Mouse (Mus musculus): ENCODE data around the gene BC051665. TPM values are rescaled to one million over a fixed set of nuclear protein-coding genes. Genes with fewer than 3 reads are reported as not detected.

The BC051665 gene
- total RNA-seq, 2 experiments from 2014 or later, result not detected

DNA sequence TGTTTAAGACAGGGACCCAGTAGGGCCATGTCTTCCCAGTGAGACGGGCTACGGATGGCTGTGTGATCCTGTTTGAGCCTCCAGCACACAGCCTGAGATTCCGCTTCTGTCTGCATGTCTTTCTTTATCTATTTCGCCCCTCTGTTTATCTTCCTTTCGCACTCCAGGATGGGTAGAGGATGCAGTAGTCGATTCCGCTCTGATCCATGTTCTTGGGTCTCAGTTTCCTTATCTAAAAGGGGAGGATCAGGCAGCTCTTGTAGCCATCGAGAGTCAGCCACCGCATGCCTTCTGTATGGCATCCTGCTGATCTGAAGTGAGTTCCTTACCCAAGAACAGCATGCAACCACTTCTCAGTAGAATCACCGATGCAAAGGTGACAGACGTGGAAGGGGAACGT lies 40.8 kb downstream of the BC051665 start:
- intact Hi-C loops (cut with DNase I), result loop anchor here (10.0 kb wide), 1 partner anchor 891 kb away; no protein-coding TSS in a partner anchor
- no peak for DNase-seq (ENCODE audit: low spot score in 2 of 2)

DNA sequence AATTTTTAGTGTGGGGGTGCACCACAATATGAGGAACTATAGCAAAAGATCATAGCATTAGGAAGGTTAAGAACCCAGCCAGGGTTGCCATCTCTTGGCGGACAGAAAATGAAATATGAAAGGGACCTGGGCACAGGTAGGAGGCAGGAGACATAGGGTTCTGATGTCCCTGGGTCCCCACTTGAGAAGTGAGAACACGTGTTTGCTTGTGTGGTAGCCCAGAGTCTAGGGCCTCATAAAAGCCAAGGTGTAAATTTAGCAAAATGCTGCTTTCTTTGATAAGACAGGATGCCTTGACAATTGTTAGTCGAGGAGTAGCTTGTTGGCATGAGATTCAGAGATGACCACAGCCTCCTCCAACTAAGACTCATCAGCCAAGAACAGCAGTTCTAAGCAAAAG lies 41.4 kb downstream of the BC051665 start:
- no peak for DNase-seq (ENCODE audit: low spot score in 2 of 2)
- intact Hi-C loops (cut with DNase I), result loop anchor here (10.0 kb wide), 1 partner anchor 890 kb away; no protein-coding TSS in a partner anchor

DNA sequence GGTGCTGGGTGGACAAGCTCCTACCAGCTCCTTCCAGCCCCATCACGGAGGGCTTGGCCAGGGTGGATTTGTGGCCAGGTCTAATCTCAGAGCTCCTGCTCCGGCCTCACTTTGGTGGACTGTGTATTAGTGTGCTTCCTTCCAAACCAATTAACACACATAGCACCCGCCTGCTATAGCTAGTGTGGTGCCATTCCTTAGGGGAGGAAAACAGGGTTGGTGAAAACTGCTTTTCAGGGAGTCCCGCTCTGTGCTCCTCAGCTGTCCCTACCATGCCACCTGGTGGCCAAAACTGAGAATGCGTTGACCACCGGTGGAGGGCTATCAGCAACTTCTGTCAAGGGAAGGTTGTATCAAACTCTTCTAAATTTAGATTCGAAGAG lies 42.1 kb downstream of the BC051665 start:
- DNase-seq (ENCODE audit: low spot score in 2 of 2), result peak; percentile 76 to 81
- intact Hi-C loops (cut with DNase I), result loop anchor here (10.0 kb wide), 1 partner anchor 889 kb away; no protein-coding TSS in a partner anchor

DNA sequence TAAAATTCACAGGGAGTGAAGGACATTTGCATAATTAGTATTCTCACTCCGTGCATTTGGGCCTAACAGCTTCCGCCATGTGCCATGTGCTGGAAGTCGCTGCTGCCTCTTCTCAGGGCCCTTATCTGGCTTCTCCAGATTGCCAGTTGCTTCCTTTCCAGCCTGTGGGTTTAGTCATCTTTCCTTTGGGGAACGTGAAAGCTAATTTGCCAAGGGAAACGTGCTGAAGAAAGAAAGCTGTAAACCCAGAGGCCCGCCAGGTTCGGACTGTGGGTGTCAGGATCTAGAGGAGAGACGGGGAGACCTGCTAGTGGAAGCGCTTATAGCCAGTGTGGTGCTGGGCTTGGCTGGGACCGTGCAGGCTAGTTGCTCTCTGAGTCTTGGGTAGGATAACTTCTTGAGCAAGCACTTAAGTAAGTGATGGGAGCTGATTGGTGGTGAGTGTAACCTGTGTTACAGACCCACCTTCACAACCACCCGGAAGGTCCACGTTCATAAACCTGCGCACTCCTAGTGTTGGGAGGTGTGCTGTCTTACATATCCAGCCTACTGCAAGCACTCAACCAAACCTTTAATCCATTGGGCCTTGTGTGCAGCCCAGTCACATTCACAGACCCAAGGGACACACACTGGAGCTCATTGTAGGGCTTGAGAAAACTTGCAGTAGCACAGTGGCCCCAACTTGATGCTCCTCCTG lies 42.6 kb downstream of the BC051665 start:
- intact Hi-C loops (cut with DNase I), result loop anchor here (10.0 kb wide), 1 partner anchor 889 kb away; no protein-coding TSS in a partner anchor
- DNase-seq (ENCODE audit: low spot score in 2 of 2), result peak in 1 of 2 experiments; percentile 46

DNA sequence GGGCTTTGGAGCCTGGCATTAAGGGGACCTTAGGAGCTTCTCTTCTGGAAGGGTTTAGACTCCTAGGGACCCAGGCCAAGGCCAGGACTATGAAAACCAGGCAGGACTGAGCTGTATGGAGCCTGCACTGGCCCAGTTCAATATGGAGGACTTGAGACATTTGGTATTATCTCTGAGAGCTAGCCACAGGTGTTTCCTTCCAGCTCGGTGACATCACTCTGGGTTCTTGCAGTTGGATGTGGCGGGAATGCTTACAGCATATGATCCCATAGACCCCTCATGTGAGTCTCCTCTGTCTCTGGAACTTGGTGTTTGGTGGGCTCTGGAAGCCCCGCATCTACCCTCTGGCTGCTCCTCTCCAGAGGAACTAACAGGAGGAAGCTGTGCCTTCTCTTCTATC lies 43.6 kb downstream of the BC051665 start:
- intact Hi-C loops (cut with DNase I), result loop anchor here (10.0 kb wide), 1 partner anchor 888 kb away; no protein-coding TSS in a partner anchor
- DNase-seq (ENCODE audit: low spot score in 2 of 2), result no peak

DNA sequence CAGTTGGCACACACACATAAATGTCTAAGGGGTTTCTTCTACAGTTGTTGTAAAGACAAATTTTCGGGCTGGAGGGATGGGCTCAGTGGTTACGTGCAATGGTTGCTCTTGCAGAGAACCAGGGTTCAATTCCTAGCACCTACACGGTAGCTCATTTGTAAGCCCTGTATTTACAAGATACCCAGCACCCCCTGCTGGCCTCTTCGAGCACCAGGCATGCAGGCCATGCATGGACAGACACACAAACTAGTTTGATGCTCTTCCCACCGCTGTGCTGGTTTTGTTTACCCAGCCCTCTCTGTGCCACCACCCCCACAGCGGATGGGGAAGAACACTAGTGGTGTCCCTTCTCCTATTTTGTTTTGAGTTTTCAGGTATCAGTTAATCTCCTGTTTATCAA lies 45.9 kb downstream of the BC051665 start:
- DNase-seq (ENCODE audit: low spot score in 2 of 2), result no peak
- intact Hi-C loops (cut with DNase I), result loop anchor here (10.0 kb wide), 1 partner anchor 885 kb away; no protein-coding TSS in a partner anchor

DNA sequence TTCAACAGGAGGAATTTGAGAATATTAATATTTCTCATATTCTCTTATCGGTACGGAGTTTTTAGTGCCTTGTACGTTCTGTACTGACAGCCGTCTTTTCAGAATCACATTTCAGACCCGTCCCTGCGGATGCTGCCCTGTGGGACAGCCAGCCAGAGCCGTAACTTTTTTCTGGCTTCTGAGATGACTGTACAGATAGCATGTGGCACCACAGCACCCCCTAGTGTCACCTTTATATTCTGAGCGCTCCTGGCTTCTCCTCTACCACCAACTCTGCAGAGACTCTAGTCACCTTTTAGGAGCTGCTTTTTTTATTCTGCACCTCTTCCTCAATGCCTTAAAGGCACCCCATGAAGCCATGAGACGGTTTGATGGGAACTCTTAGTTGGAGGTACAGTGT lies 47.7 kb downstream of the BC051665 start:
- intact Hi-C loops (cut with DNase I), result loop anchor here (1.0 kb wide), 2 partner anchors 136 to 259 kb away; no protein-coding TSS in a partner anchor
- DNase-seq (ENCODE audit: low spot score in 2 of 2), result no peak

DNA sequence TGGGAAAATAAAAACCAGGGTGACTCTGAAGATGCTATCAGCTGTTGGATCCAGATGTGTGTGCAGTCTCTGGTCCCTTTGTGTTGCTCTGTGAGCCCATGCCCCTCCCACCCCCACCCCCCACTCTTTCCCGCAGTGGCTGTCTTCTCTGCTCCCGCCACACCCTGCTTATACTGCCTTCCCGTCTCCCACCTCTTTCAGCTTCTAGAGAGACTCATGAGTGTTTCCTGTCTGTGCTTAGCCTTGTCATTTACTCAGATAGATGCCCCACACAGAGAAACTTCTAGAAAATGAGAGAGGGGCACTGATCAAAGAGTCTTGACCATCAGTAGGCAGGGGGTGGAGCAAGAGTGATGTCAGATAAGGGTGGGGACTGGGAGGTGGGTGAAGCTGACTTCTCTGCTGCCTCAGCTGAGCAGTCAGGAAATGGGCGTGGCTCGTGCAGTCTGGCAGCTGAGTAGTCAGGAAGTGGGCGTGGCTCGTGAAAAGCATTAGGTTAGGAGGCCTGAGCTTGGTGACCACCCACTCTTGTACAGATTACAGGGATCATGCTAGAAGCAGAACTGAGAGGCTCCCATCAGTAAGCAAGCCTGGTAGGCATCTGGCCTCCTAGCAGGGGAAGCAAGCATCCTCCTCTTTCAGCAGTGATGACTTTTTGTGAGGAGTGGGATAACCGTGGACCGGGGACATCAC lies 48.4 kb downstream of the BC051665 start:
- intact Hi-C loops (cut with DNase I), result loop anchor here (1.0 kb wide), 2 partner anchors 135 to 258 kb away; no protein-coding TSS in a partner anchor
- DNase-seq (ENCODE audit: low spot score in 2 of 2), result no peak

DNA sequence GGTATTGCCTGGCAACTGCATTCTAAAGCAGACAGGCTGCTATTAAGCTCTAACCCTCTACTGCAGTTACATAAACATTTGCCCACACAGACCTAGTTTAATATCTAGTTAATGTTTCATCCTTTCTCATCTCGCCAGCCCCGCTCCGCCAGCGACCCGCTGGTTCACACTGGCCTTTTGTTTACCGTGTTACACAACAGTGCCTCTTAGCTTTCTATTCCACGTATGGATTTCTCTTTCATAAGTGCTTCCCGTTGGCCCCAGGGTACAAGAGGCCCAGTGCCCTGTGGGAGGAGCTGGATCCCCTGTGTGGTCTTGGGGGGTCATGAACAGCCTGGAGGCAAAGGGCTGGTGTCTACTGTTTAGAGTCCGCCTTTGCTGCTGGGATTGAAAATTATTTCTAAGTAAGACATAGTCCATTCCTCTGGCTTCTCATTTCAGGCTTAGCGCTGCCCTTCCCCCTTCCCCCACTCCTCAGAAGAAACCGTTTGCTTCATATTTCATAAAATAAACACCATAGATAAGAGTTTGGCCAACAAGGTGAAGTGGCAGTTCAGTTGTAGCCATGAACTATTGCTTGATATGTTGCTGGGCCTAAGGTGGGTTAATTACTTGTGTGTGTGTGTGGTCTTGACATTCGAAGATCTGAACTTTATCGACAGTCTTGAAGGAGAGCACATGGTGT lies 49.6 kb downstream of the BC051665 start:
- DNase-seq (ENCODE audit: low spot score in 2 of 2), result no peak
- intact Hi-C loops (cut with DNase I), result no loop called here

DNA sequence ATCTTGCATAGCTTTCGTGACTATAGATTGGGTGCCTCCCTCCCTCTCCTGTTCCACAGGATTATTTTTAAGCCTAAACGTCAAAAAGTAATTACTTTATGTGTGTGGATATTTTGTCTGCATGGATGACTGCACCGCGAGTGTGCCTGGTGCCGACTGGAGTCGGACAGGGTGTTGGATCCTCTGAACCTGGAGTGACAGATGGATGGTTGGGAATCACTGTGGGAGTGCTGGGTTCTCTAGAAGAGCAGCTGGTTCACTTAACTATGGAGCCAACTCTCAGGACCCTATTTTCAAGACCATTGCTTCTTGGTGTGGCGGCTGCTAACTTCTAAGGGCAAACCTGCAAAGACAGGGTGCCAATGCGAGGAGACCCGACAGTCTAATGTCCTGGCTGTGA lies 50.9 kb downstream of the BC051665 start:
- DNase-seq (ENCODE audit: low spot score in 2 of 2), result no peak
- intact Hi-C loops (cut with DNase I), result no loop called here

Other genes with a start within 250 kb of the BC051665 start
- 100 to 1,000 TPM in 1 of 2 experiments, 10 to 100 TPM in 1; 75.8 to 114 TPM for gene Dapk1, start 184.4 kb downstream of the BC051665 start, total RNA-seq (2021)
- not detected for gene Ctsll3, start 16.5 kb upstream of the BC051665 start, total RNA-seq (2021)
- under 1 TPM; 0.22 to 0.48 TPM for gene 4930486L24Rik, start 78.1 kb upstream of the BC051665 start, total RNA-seq (2021)
- not detected for gene Gm49392, start 110.5 kb upstream of the BC051665 start, total RNA-seq (2021)
- gene Ctla2b, start 111.1 kb upstream of the BC051665 start, total RNA-seq (2021), result 1 to 10 TPM in 1 of 2 experiments, under 1 TPM in 1; 0.88 to 2.4 TPM
- not detected for gene Tpbpb, start 118.5 kb upstream of the BC051665 start, total RNA-seq (2021)
- not detected for gene Gm49393, start 149.2 kb upstream of the BC051665 start, total RNA-seq (2021)
- gene Gm49391, start 150.2 kb upstream of the BC051665 start, total RNA-seq (2021), result 1 to 10 TPM in 1 of 2 experiments, not detected in 1; 1.8 TPM
- gene Ctla2a, start 150.3 kb upstream of the BC051665 start, total RNA-seq (2021), result 10 to 100 TPM; 18.6 to 20.2 TPM
- not detected for gene Tpbpa, start 155.6 kb upstream of the BC051665 start, total RNA-seq (2021)
- not detected for gene Ctsj, start 219.6 kb upstream of the BC051665 start, total RNA-seq (2021)

Measured in left cerebral cortex, postnatal 36 days (tissue).